Mouse (Mus musculus) spleen, postnatal 14 days (tissue): Measurements from ENCODE around the gene Chst2.

Source experiments
- DNase-seq, 2 experiments: peaks; one replicate each; pipeline ENCODE4 v3.0.0; 2021 to 2022; ENCODE audit warnings: low spot score in 2 of 2

The Chst2 gene

DNA sequence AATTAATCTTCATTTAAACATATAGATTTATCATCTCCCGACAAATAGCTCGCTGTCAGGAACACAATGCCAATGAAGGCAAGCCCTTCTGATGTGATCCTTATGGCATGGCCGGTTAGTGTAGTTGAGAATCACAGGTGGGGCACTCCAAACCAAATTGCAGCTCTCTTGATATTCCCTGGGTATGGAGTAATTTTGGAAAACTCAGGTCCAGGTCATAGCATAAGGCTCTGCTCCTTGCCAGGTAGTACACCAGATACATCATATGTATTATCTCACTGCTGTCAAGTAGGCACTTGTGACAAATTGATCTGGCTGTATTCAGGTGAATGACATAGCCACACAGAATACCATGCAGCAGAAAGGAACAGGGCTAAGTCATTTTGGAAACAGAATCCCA lies 40.6 kb downstream of the Chst2 start:
- DNase-seq, result no peak

DNA sequence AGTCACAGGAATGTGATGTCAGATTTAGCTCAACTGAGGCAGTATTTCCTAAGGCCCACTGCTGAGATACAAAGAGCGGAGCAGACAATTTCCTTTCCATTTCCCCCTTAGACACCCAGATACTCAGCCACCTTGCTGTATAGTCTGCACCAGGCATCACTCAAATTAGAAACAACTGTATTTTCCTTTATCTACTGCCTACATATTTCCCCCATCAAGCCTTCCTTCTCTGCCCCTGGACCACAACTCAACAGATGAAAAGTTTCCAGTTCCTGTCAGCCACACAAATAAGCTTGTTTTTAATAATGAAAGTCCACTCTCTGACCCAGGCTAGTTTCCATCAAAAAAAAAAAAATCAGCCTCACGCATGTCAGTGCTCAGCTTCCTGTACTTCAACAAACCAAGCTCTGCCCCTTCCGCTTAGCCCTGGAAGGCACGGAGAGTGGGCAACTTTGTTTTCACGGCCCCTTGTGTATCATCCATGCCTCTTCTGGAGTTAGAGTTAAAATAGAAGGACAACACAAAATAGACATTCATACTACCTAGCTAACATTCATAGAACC lies 52.6 kb downstream of the Chst2 start:
- DNase-seq, result no peak

DNA sequence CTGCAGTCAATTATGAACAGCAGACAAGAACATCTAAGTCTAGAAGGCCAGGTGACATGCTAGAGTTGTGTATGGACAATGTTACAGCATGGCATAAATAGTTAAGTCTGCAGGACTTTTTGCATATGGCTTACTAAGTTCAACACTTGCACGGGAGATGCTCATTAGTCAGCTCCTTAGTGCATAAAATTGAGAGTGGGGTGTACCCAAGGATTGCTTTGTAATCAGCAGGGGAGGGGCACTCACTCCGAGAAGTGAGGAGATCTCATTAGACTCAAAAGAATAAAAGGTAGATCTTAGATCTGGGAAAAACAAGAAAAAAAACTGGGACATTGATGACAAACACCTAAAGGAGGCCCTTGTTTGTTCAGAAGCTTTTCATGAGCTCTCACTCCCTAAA lies 54.6 kb downstream of the Chst2 start:
- DNase-seq, result no peak

DNA sequence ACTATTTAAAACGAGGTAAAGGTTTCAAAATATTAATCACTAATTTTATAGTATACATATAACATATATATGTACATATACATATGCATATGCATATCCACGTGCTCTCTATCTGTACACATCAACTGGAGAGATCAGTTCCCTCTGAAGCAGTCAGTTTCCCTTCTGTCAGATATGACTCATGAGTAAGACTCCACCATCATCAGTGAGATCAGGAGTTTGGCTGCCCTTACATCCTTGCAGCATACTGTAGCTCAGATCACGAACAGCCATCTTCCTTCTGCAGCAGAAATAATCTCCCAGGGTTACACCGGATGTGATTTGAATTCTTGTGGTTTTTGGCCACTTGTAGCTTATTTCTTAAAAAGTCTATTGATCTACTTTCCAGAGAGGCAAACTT lies 56.0 kb downstream of the Chst2 start:
- no peak for DNase-seq
